Mouse (Mus musculus): ENCODE data around the gene Gpx7. TPM values are rescaled to one million over a fixed set of nuclear protein-coding genes. Genes with fewer than 3 reads are reported as not detected.

Gene Gpx7
- polyA plus RNA-seq (2014; fragmentation: Nextera tagmentation; extraction: Ambion mirVana): 57.7 and 68.5 TPM in 2 replicates

DNA sequence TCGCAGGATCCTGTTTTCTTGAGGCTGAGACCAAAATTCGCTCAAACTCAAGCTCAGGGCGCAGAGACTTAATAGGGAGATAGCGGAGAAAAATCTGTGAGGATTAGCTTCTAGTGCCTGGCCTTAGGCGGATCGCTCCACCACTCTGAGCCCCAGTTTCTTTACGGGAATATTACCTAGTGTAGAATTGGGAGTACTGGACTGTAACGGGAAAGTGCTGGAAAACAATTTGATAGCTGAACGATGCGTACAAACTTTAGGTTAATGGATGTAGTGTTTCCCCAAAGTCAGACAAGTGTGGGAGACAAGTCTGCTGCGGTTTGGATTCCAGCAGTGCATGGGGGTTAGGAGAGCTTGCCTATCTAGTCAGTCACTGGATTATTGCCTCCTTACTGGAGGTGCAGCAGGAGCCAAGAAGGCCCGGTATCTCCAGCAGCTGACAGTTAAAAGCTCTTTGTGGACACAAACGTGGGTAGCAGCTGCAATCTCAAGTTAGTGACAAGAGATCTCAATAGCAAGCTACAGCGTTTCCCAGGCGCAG is at the start of gene Gpx7:
Gpx7 (minus strand) TSS at position 101 of the 541 bp plus-strand sequence.
- Histone ChIP-seq H3K36me3 (ENCODE audit: control insufficient read depth, insufficient read depth, low read length) (peaks cover 5% of the 10 kb centered on the region; the same call in 1 of the 2 replicates), H3K4me3 (ENCODE audit: control insufficient read depth in 1 of 2, insufficient read depth in 1 of 2, low read depth in 1 of 2, low read length in 2 of 2) (peak within 1 kb of the TSS; percentile 56 to 61), H3K4me1 (ENCODE audit: control insufficient read depth in 2 of 2, insufficient read depth in 2 of 2, low read length in 2 of 2) (peaks cover 6 to 15% of the 10 kb centered on the region in 2 experiments), H3K27me3 (ENCODE audit: control insufficient read depth, insufficient read depth, low read length) (no peaks in the 10 kb centered on the region), H3K9ac (ENCODE audit: low read length) (peak within 1 kb of the TSS; percentile 90), H3K9me3 (ENCODE audit: control insufficient read depth, low read length) (no peaks in the 10 kb centered on the region), H3K27ac (replicated peaks in 1 of 2; ENCODE audit: control insufficient read depth in 1 of 2, insufficient read depth in 1 of 2, low read depth in 2 of 2, low read length in 2 of 2) (peak within 1 kb of the TSS; percentile 74 to 87), H3K4me2 (ENCODE audit: low read length) (peak within 1 kb of the TSS; percentile 94)
- no peak for ATAC-seq (ENCODE audit: insufficient number of reproducible peaks, insufficient read depth, low FRiP score, low read depth)
- 7% methylated on average over 15 of the region's 15 CpGs for WGBS

DNA sequence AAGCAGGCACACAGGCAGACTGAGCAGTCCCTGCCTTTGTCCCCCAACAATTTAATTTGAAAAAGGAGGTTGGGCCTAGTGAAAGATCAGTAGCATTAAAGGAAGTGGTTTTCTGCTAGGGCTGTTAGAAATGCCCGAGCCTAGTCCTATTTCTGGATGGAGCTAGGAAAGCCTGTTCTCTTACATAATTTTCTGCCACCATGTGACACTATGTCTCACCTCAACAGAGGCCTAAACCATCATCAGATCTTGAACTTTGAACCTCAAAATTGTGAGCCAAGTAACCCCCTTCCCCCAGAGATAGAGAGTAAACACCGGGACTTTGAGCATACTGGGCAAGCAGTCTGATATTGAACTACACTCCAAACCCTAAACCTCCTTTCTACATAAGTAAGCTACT is 49.3 kb upstream of the Gpx7 start:
- Histone ChIP-seq H3K9me3 (ENCODE audit: control insufficient read depth, low read length) (no peaks in the 10 kb centered on the region), H3K9ac (ENCODE audit: low read length) (no peak overlapping the region), H3K4me3 (ENCODE audit: control insufficient read depth in 1 of 2, insufficient read depth in 1 of 2, low read depth in 1 of 2, low read length in 2 of 2) (no peak overlapping the region), H3K4me2 (ENCODE audit: low read length) (no peak overlapping the region), H3K27ac (replicated peaks in 1 of 2; ENCODE audit: control insufficient read depth in 1 of 2, insufficient read depth in 1 of 2, low read depth in 2 of 2, low read length in 2 of 2) (no peak overlapping the region), H3K27me3 (ENCODE audit: control insufficient read depth, insufficient read depth, low read length) (no peaks in the 10 kb centered on the region), H3K36me3 (ENCODE audit: control insufficient read depth, insufficient read depth, low read length) (no peaks in the 10 kb centered on the region), H3K4me1 (ENCODE audit: control insufficient read depth in 2 of 2, insufficient read depth in 2 of 2, low read length in 2 of 2) (peaks cover 3 to 10% of the 10 kb centered on the region in 2 experiments; a peak in 3 of 4 replicates)
- no peak for ATAC-seq (ENCODE audit: insufficient number of reproducible peaks, insufficient read depth, low FRiP score, low read depth)
- WGBS: 52% methylated on average over 2 of the region's 2 CpGs

DNA sequence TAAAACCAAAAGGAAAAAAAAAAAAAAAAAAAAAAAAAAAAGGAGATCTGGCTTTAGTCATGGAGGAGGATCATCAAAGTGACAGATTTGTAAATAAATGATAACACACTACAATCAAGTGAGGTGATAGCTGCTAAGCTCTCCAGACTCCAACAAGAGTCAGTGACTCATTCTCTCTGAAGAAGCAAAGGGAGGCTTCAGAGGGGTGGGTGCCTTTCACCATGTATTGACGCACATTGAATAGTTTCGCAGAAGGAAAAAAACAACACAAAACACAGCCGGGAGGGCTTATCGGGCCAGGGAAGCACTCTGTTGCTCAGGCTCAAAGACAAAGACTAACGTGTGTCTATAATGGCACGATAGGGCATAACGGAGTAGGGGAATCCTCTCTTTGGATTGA is 41.3 kb upstream of the Gpx7 start:
- Histone ChIP-seq H3K4me1 (ENCODE audit: control insufficient read depth in 2 of 2, insufficient read depth in 2 of 2, low read length in 2 of 2) (no peaks in the 10 kb centered on the region), H3K36me3 (ENCODE audit: control insufficient read depth, insufficient read depth, low read length) (no peaks in the 10 kb centered on the region), H3K4me3 (ENCODE audit: control insufficient read depth in 1 of 2, insufficient read depth in 1 of 2, low read depth in 1 of 2, low read length in 2 of 2) (no peak overlapping the region), H3K27ac (replicated peaks in 1 of 2; ENCODE audit: control insufficient read depth in 1 of 2, insufficient read depth in 1 of 2, low read depth in 2 of 2, low read length in 2 of 2) (no peak overlapping the region), H3K9me3 (ENCODE audit: control insufficient read depth, low read length) (no peaks in the 10 kb centered on the region), H3K9ac (ENCODE audit: low read length) (no peak overlapping the region), H3K27me3 (ENCODE audit: control insufficient read depth, insufficient read depth, low read length) (no peaks in the 10 kb centered on the region), H3K4me2 (ENCODE audit: low read length) (no peak overlapping the region)
- WGBS: 21% methylated on average over 7 of the region's 7 CpGs
- ATAC-seq (ENCODE audit: insufficient number of reproducible peaks, insufficient read depth, low FRiP score, low read depth): no peak

DNA sequence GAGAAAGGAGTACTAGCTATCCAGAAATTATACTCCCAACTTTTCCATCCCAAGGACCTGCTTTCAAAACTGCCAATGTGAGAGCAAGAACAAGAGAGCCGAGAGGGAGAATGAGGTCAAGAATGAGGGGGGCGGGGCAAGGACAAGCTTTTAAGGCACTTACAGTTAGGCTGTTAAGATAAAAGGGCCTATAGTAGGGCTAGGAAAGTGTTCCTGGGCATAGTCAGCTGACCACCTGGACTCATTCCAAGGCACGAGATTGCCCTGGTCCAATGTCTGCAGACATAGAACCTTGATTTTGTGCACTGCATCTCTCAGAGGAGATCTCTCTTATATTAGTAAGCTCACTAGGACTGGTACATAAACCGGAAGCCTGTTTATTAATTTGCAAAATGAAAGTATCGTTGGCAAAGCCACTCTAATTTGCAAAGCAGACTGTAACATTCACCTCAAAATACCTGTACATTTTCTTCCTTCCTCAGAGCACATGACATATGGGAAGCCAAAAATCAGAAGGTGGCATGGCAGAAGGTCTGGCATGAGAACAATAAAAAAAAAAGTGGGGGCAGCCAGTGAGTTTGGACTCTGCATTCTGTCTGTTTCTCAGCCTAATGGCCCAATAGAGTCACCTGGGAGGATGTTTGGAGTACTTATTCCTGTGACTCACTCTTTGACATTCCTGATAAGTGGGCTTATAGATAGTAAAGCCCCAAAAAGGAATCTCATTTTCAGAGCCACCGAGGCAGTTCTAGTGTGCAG is 31.5 kb upstream of the Gpx7 start:
- 36% methylated on average over 6 of the region's 6 CpGs for WGBS
- Histone ChIP-seq H3K4me1 (ENCODE audit: control insufficient read depth in 2 of 2, insufficient read depth in 2 of 2, low read length in 2 of 2) (peaks cover 8 to 9% of the 10 kb centered on the region in 2 experiments; a peak in 3 of 4 replicates), H3K4me2 (ENCODE audit: low read length) (peak overlapping the region; percentile 21; the same call in 1 of the 2 replicates), H3K4me3 (ENCODE audit: control insufficient read depth in 1 of 2, insufficient read depth in 1 of 2, low read depth in 1 of 2, low read length in 2 of 2) (no peak overlapping the region), H3K9me3 (ENCODE audit: control insufficient read depth, low read length) (no peaks in the 10 kb centered on the region), H3K36me3 (ENCODE audit: control insufficient read depth, insufficient read depth, low read length) (no peaks in the 10 kb centered on the region), H3K27me3 (ENCODE audit: control insufficient read depth, insufficient read depth, low read length) (no peaks in the 10 kb centered on the region), H3K27ac (replicated peaks in 1 of 2; ENCODE audit: control insufficient read depth in 1 of 2, insufficient read depth in 1 of 2, low read depth in 2 of 2, low read length in 2 of 2) (0 out of 4 replicates have a peak overlapping the region, but pooled peaks of 1 of the 2 experiments have one; percentile 19), H3K9ac (ENCODE audit: low read length) (no peak overlapping the region)
- ATAC-seq (ENCODE audit: insufficient number of reproducible peaks, insufficient read depth, low FRiP score, low read depth): no peak

DNA sequence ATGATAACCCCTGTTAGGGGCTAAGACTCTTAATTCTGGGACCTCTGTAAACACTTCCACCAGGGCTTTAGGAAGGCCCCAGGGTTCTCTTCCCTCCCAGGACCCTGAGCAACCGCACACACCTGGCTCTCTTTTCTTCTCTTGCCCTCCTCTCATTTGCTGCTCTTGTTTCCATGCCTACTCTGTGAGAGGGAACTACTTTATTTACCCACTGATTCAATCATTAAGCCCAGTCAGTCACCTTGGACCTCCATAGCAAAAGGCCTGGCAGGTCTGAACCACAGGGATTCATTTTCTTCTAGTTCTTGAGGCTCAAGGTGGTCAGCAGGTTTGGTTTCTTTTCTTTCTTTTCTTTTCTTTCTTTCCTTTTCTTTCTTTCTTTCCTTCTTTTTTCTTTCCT is 29.5 kb upstream of the Gpx7 start:
- Histone ChIP-seq H3K4me3 (ENCODE audit: control insufficient read depth in 1 of 2, insufficient read depth in 1 of 2, low read depth in 1 of 2, low read length in 2 of 2) (no peak overlapping the region), H3K27me3 (ENCODE audit: control insufficient read depth, insufficient read depth, low read length) (no peaks in the 10 kb centered on the region), H3K4me2 (ENCODE audit: low read length) (no peak overlapping the region), H3K9ac (ENCODE audit: low read length) (no peak overlapping the region), H3K27ac (replicated peaks in 1 of 2; ENCODE audit: control insufficient read depth in 1 of 2, insufficient read depth in 1 of 2, low read depth in 2 of 2, low read length in 2 of 2) (no peak overlapping the region), H3K4me1 (ENCODE audit: control insufficient read depth in 2 of 2, insufficient read depth in 2 of 2, low read length in 2 of 2) (peaks cover 8 to 9% of the 10 kb centered on the region in 2 experiments; a peak in 3 of 4 replicates), H3K9me3 (ENCODE audit: control insufficient read depth, low read length) (no peaks in the 10 kb centered on the region), H3K36me3 (ENCODE audit: control insufficient read depth, insufficient read depth, low read length) (no peaks in the 10 kb centered on the region)
- WGBS: 88% methylated on average over 1 of the region's 1 CpGs
- no peak for ATAC-seq (ENCODE audit: insufficient number of reproducible peaks, insufficient read depth, low FRiP score, low read depth)

DNA sequence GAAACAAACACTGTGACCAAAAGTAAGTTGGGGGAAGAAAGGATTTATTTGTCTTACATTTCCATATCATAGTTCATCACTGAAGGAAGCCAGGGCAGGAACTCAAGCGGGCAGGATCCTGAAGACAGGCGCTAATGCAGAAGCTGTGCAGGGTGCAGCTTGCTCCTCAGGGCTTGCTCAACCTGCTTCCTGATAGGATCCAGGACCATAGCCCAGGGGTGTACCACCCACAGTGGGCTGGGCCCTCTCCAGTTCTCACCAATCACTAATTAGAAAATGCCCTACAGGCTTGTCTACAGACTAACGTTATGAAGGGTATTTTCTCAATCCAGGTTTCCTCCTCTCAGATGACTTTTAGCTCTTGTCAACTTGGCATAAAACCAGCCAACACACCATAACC is 28.9 kb upstream of the Gpx7 start:
- Histone ChIP-seq H3K4me3 (ENCODE audit: control insufficient read depth in 1 of 2, insufficient read depth in 1 of 2, low read depth in 1 of 2, low read length in 2 of 2) (no peak overlapping the region), H3K36me3 (ENCODE audit: control insufficient read depth, insufficient read depth, low read length) (no peaks in the 10 kb centered on the region), H3K27ac (replicated peaks in 1 of 2; ENCODE audit: control insufficient read depth in 1 of 2, insufficient read depth in 1 of 2, low read depth in 2 of 2, low read length in 2 of 2) (no peak overlapping the region), H3K27me3 (ENCODE audit: control insufficient read depth, insufficient read depth, low read length) (no peaks in the 10 kb centered on the region), H3K4me2 (ENCODE audit: low read length) (no peak overlapping the region), H3K9ac (ENCODE audit: low read length) (no peak overlapping the region), H3K4me1 (ENCODE audit: control insufficient read depth in 2 of 2, insufficient read depth in 2 of 2, low read length in 2 of 2) (peaks cover 8 to 9% of the 10 kb centered on the region in 2 experiments; a peak in 3 of 4 replicates), H3K9me3 (ENCODE audit: control insufficient read depth, low read length) (no peaks in the 10 kb centered on the region)
- WGBS: 62% methylated on average over 3 of the region's 3 CpGs
- ATAC-seq (ENCODE audit: insufficient number of reproducible peaks, insufficient read depth, low FRiP score, low read depth): no peak

DNA sequence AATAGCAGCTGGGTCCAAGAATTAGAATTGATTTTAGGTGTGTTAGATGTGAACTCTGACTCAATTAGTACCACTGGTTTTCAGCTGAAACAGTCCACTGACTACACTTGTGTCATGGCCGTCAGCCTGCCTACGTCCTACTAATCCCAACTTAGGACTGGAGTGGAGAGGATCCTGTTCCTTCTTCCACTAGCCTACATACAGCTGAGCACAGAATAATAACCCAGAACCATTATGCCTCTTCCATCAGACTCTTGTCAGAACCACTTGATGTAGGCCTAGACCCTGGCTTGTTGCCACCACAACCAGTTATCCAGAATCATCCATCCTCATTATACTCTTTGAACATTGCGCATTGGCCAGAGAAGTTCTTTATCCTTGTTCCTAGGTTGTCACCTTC is 28.0 kb upstream of the Gpx7 start:
- no peaks in the 10 kb centered on the region for H3K36me3 ChIP-seq (ENCODE audit: control insufficient read depth, insufficient read depth, low read length)
- no peak overlapping the region for H3K4me3 ChIP-seq (ENCODE audit: control insufficient read depth in 1 of 2, insufficient read depth in 1 of 2, low read depth in 1 of 2, low read length in 2 of 2)
- H3K9me3 ChIP-seq (ENCODE audit: control insufficient read depth, low read length): no peaks in the 10 kb centered on the region
- no peak overlapping the region for H3K27ac ChIP-seq (replicated peaks in 1 of 2; ENCODE audit: control insufficient read depth in 1 of 2, insufficient read depth in 1 of 2, low read depth in 2 of 2, low read length in 2 of 2)
- no peaks in the 10 kb centered on the region for H3K27me3 ChIP-seq (ENCODE audit: control insufficient read depth, insufficient read depth, low read length)
- H3K4me2 ChIP-seq (ENCODE audit: low read length): no peak overlapping the region
- 98% methylated on average over 3 of the region's 3 CpGs for WGBS
- no peak for ATAC-seq (ENCODE audit: insufficient number of reproducible peaks, insufficient read depth, low FRiP score, low read depth)
- peaks cover 8 to 10% of the 10 kb centered on the region in 2 experiments; a peak in 3 of 4 replicates for H3K4me1 ChIP-seq (ENCODE audit: control insufficient read depth in 2 of 2, insufficient read depth in 2 of 2, low read length in 2 of 2)
- H3K9ac ChIP-seq (ENCODE audit: low read length): no peak overlapping the region

Data from heart, embryonic 14.5 days (tissue).